Mouse (Mus musculus) mouse embryonic stem cell (cell line): ENCODE measurements around the gene Fam189b.
"Not testable (repeated sequence)": the region's sequence is repeated elsewhere in the genome, so short reads cannot be mapped to it uniquely, and the experiment has no call there.

ENCODE experiments used
- in situ Hi-C, 2 experiments: fragments of 300-500 bp; cut with MboI; formaldehyde crosslinking; loops; 1 replicate in 1 of 2; 3 replicates in 1 of 2; pipeline ENCODE4 v1.14.3; 2019 to 2020; ENCODE audit warnings: low sequenced_read_pairs in 2 of 2, low pct_unique_long_range_greater_than_20kb in 1 of 2, mixed read lengths in 1 of 2; ENCODE audit not compliant: unreplicated experiment in 1 of 2

Gene Fam189b

GRCm38 (mm10) chr3:89183058-89183958, at the start of gene Fam189b:
Fam189b (plus strand) TSS chr3:89183143.
- in situ Hi-C loops = no loop called here

- in situ Hi-C loops = no loop called here
Observed at GRCm38 (mm10) chr3:89133752-89134151, 49.2 kb upstream of the Fam189b start.

- in situ Hi-C loops = no loop called here
Observed at GRCm38 (mm10) chr3:89135958-89136357, 47.0 kb upstream of the Fam189b start, which contains the start of gene Pklr. Pklr (plus strand) TSS chr3:89136142.

- in situ Hi-C loops = no loop called here
Observed at GRCm38 (mm10) chr3:89136365-89136764, 46.6 kb upstream of the Fam189b start.

GRCm38 (mm10) chr3:89144821-89145220, 38.1 kb upstream of the Fam189b start:
- in situ Hi-C loops = no loop called here

- in situ Hi-C loops = no loop called here
Observed at GRCm38 (mm10) chr3:89145566-89145965, 37.4 kb upstream of the Fam189b start.

- in situ Hi-C loops = no loop called here
Observed at GRCm38 (mm10) chr3:89147101-89147978, 35.6 kb upstream of the Fam189b start.

- in situ Hi-C loops = no loop called here
Observed at GRCm38 (mm10) chr3:89147979-89148311, 35.0 kb upstream of the Fam189b start.

GRCm38 (mm10) chr3:89148567-89148966, 34.4 kb upstream of the Fam189b start:
- in situ Hi-C loops = no loop called here

- in situ Hi-C loops = no loop called here
Observed at GRCm38 (mm10) chr3:89152084-89152835, 30.7 kb upstream of the Fam189b start.

GRCm38 (mm10) chr3:89156951-89157350, 26.0 kb upstream of the Fam189b start:
- in situ Hi-C loops = no loop called here

- in situ Hi-C loops = no loop called here
Observed at GRCm38 (mm10) chr3:89158651-89159050, 24.3 kb upstream of the Fam189b start.

GRCm38 (mm10) chr3:89159211-89159610, 23.7 kb upstream of the Fam189b start:
- in situ Hi-C loops = no loop called here

GRCm38 (mm10) chr3:89159616-89160344, 23.2 kb upstream of the Fam189b start, which contains the start of gene Hcn3:
Hcn3 (minus strand) TSS chr3:89160196.
- in situ Hi-C loops = no loop called here

- in situ Hi-C loops = not testable (repeated sequence)
Observed at GRCm38 (mm10) chr3:89161207-89161606, 21.7 kb upstream of the Fam189b start.

- in situ Hi-C loops = no loop called here
Observed at GRCm38 (mm10) chr3:89161786-89162185, 21.2 kb upstream of the Fam189b start.

- in situ Hi-C loops = no loop called here
Observed at GRCm38 (mm10) chr3:89163123-89163522, 19.8 kb upstream of the Fam189b start.

GRCm38 (mm10) chr3:89163643-89164245, 19.2 kb upstream of the Fam189b start:
- in situ Hi-C loops = no loop called here
